Mouse (Mus musculus) CH12.LX (cell line): ENCODE results near the gene Aff3. TPM values are rescaled to one million over a fixed set of nuclear protein-coding genes. Genes with fewer than 3 reads are reported as not detected.

Experiments used
- DNase-seq: peaks from one replicate; pipeline ENCODE4 v3.0.0-alpha.2; 2013; ENCODE audit errors: extremely low read depth
- H3K27ac ChIP-seq: 2 replicates; pipeline ENCODE4 v1.5.1; 2012; ENCODE audit warnings: low read depth, mild to moderate bottlenecking, control low read depth, moderate library complexity; ENCODE audit not compliant: insufficient read depth
- H3K27me3 ChIP-seq: replicated peaks from 2 replicates; pipeline ENCODE3; 2012; ENCODE audit warnings: inconsistent platforms
- H3K36me3 ChIP-seq, 2 experiments: replicated peaks in 1 of 2; 2 replicates each; pipeline versions ENCODE3 to v1.6.1; 2012; ENCODE audit warnings: inconsistent platforms in 1 of 2, low read length in 1 of 2, mild to moderate bottlenecking in 1 of 2, mixed read lengths in 1 of 2, moderate library complexity in 1 of 2; ENCODE audit not compliant: control insufficient read depth in 1 of 2, insufficient read depth in 1 of 2
- H3K4me1 ChIP-seq, 2 experiments: 2 replicates each; pipeline ENCODE4 v1.6.1; 2012; ENCODE audit warnings: inconsistent platforms in 1 of 2, moderate library complexity in 1 of 2; ENCODE audit not compliant: insufficient read depth in 2 of 2, control insufficient read depth in 1 of 2
- H3K4me2 ChIP-seq: 2 replicates; pipeline ENCODE4 v1.6.1; 2012; ENCODE audit warnings: low read depth, mild to moderate bottlenecking, control low read depth; ENCODE audit not compliant: poor library complexity, insufficient read depth, severe bottlenecking
- H3K4me3 ChIP-seq, 3 experiments: fragments of 150-350 bp in 1 of 3; sonication (generic) in 1 of 3; replicated peaks in 1 of 3; 2 replicates each; pipeline versions ENCODE3 to v1.5.1; 2011 to 2012; ENCODE audit warnings: low read depth in 2 of 3, low read length in 2 of 3, mild to moderate bottlenecking in 2 of 3, moderate library complexity in 2 of 3, control low read depth in 1 of 3, improper control_type of control experiment in 1 of 3, inconsistent platforms in 1 of 3, mixed read lengths in 1 of 3; ENCODE audit not compliant: poor library complexity in 1 of 3
- H3K79me2 ChIP-seq: replicated peaks from 2 replicates; pipeline ENCODE4 v1.6.1; 2012; ENCODE audit warnings: mild to moderate bottlenecking, moderate library complexity; ENCODE audit not compliant: control insufficient read depth, poor library complexity, insufficient read depth, severe bottlenecking; ENCODE audit errors: extremely low read depth
- H3K9ac ChIP-seq: 2 replicates; pipeline ENCODE4 v1.6.1; 2012; ENCODE audit warnings: low read depth, mild to moderate bottlenecking, control low read depth, moderate library complexity; ENCODE audit not compliant: insufficient read depth
- H3K9me3 ChIP-seq: replicated peaks from 2 replicates; pipeline ENCODE3; 2012; ENCODE audit warnings: low read length, inconsistent platforms, mixed read lengths
- BHLHE40 ChIP-seq: IDR thresholded peaks from 2 replicates; pipeline ENCODE4 v1.6.1; 2011; ENCODE audit warnings: mild to moderate bottlenecking, low read depth, low read length, improper control_type of control experiment
- CHD1 ChIP-seq: IDR thresholded peaks from 2 replicates; pipeline ENCODE4 v1.6.1; 2012; ENCODE audit warnings: low read depth, low read length, improper control_type of control experiment, inconsistent platforms
- CHD2 ChIP-seq: IDR thresholded peaks from 2 replicates; pipeline ENCODE4 v1.6.1; 2011; ENCODE audit warnings: low read length, improper control_type of control experiment
- E2F4 ChIP-seq: IDR thresholded peaks from 2 replicates; pipeline ENCODE4 v1.6.1; 2011; ENCODE audit warnings: low read depth, low read length, improper control_type of control experiment; ENCODE audit not compliant: insufficient replicate concordance
- ELF1 ChIP-seq: IDR thresholded peaks from 2 replicates; pipeline ENCODE4 v1.6.1; 2014; ENCODE audit warnings: low read depth, mild to moderate bottlenecking, inconsistent platforms, low read length, improper control_type of control experiment
- EP300 ChIP-seq: IDR thresholded peaks from 2 replicates; pipeline ENCODE4 v1.6.1; 2011; ENCODE audit warnings: low read length, improper control_type of control experiment
- HCFC1 ChIP-seq: IDR thresholded peaks from 2 replicates; pipeline ENCODE4 v1.6.1; 2012; ENCODE audit warnings: low read depth, mild to moderate bottlenecking, inconsistent platforms, low read length, improper control_type of control experiment
- IRF4 ChIP-seq: IDR thresholded peaks from 2 replicates; pipeline ENCODE4 v1.6.1; 2014; ENCODE audit warnings: low read depth, mild to moderate bottlenecking, inconsistent platforms, low read length, improper control_type of control experiment
- JUN ChIP-seq: IDR thresholded peaks from 2 replicates; pipeline ENCODE4 v1.6.1; 2011; ENCODE audit warnings: low read depth, mild to moderate bottlenecking, low read length, improper control_type of control experiment, moderate library complexity; ENCODE audit not compliant: insufficient read depth
- JUND ChIP-seq: conservative IDR thresholded peaks from 2 replicates; pipeline ENCODE4 v1.6.1; 2011; ENCODE audit warnings: low read depth, low read length, improper control_type of control experiment
- MAFK ChIP-seq: IDR thresholded peaks from 2 replicates; pipeline ENCODE4 v1.6.1; 2011; ENCODE audit warnings: low read length, improper control_type of control experiment; ENCODE audit not compliant: insufficient replicate concordance
- MAZ ChIP-seq: IDR thresholded peaks from 2 replicates; pipeline ENCODE4 v1.6.1; 2012; ENCODE audit warnings: low read depth, mild to moderate bottlenecking, inconsistent platforms, low read length, improper control_type of control experiment, moderate library complexity
- MYC ChIP-seq: IDR thresholded peaks from 2 replicates; pipeline ENCODE4 v1.6.1; 2011; ENCODE audit warnings: low read depth, mild to moderate bottlenecking, improper control_type of control experiment, low read length
- NELFE ChIP-seq: IDR thresholded peaks from 2 replicates; pipeline ENCODE4 v1.6.1; 2011; ENCODE audit warnings: low read depth, low read length, improper control_type of control experiment
- NRF1 ChIP-seq: IDR thresholded peaks from 2 replicates; pipeline ENCODE4 v1.6.1; 2014; ENCODE audit warnings: low read depth, mild to moderate bottlenecking, inconsistent platforms, low read length, improper control_type of control experiment, moderate library complexity
- POLR2A ChIP-seq: IDR thresholded peaks from 2 replicates; pipeline ENCODE4 v1.6.1; 2011; ENCODE audit warnings: low read depth, mild to moderate bottlenecking, improper control_type of control experiment, low read length
- POLR2AphosphoS2 ChIP-seq: IDR thresholded peaks from 2 replicates; pipeline ENCODE4 v1.6.1; 2011; ENCODE audit warnings: low read depth, low read length, improper control_type of control experiment
- RAD21 ChIP-seq: IDR thresholded peaks from 2 replicates; pipeline ENCODE4 v1.6.1; 2011; ENCODE audit warnings: low read depth, mild to moderate bottlenecking, low read length, improper control_type of control experiment, moderate library complexity
- RCOR1 ChIP-seq: conservative IDR thresholded peaks from 2 replicates; pipeline ENCODE4 v1.6.1; 2012; ENCODE audit warnings: low read depth, mild to moderate bottlenecking, inconsistent platforms, low read length, improper control_type of control experiment
- TBP ChIP-seq: conservative IDR thresholded peaks from 2 replicates; pipeline ENCODE4 v1.6.1; 2011; ENCODE audit warnings: low read depth, low read length, improper control_type of control experiment
- ZKSCAN1 ChIP-seq: IDR thresholded peaks from 2 replicates; pipeline ENCODE4 v1.6.1; 2012; ENCODE audit warnings: low read depth, inconsistent platforms, low read length, improper control_type of control experiment, borderline replicate concordance
- ZMIZ1 ChIP-seq: IDR thresholded peaks from 2 replicates; pipeline ENCODE4 v1.6.1; 2012; ENCODE audit warnings: low read depth, mild to moderate bottlenecking, inconsistent platforms, low read length, improper control_type of control experiment
- dilution Hi-C: fragments of 300-500 bp; cut with MboI; formaldehyde crosslinking; loops from 2 replicates; pipeline ENCODE4 v1.14.3; 2020; ENCODE audit warnings: low sequenced_read_pairs; ENCODE audit not compliant: extremely low pct_unique_long_range_greater_than_20kb, extremely low pct_ligation_motif_present
- in situ Hi-C: fragments of 300-500 bp; cut with MboI; formaldehyde crosslinking; loops from 3 replicates; pipeline ENCODE4 v1.14.3; 2019; ENCODE audit warnings: low sequenced_read_pairs, low pct_ligation_motif_present, low pct_unique_long_range_greater_than_20kb, mixed read lengths
- polyA plus RNA-seq: library from polyadenylated mRNA; unstranded; fragments of >175 nt; gene quantifications from 2 replicates; pipeline ENCODE4 v1.2.1, GENCODE M21; 2012; ENCODE audit warnings: low read depth; ENCODE audit not compliant: insufficient read length
- total RNA-seq, 2 experiments: library from RNA; depleted of rRNA; stranded (reverse); fragments of 300-350 nt in 1 of 2; fragments of >200 nt in 1 of 2; gene quantifications; 2 replicates each; pipeline ENCODE4 v1.2.3; 2012 to 2014

The Aff3 gene
- total and polyA plus RNA-seq, 3 experiments = 5.1 to 29.9 (median 7.7) TPM

DNA sequence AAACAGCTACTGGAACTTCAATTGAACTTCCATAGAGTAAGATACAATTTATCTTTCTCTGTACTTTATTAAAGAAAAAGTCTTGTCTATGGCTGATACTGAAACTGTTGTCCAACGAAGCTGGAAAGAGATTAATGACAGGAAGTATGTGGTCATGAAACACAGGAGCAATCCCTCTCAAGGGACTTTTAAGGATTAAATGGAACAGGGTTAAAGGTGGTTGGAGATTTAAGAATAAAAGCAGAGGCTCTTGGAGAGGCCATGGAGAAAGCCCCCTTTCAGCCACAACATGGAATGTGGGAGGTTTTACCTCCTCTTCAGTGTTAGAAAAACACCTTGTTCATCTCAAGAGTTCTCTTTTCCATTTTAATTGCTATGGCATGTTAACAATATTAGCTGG, 148.5 kb downstream of the Aff3 start:
- dilution Hi-C loops = no loop called here
- in situ Hi-C loops = no loop called here

DNA sequence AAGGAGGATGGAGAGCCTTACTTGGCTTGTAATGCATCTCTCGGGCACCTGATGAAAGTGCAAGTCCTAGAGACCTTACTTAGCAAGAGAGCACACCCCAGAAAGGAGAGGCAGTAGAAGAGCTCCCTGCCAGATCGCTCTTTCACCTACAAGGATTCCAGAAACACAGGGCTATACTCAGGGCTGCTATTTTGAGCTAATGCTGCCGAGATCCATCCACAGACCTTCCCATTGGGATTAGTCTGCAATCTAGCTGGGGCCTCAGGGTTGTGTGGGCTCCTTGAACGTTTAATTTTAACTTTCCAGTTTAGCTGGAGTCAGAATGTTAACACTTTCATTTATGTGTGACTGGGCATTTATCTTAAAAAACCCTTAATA, 150.1 kb downstream of the Aff3 start:
- no peak for DNase-seq
- Histone ChIP-seq H3K36me3 (peaks cover 0 to 55% of the 10 kb centered on the region in 2 experiments), H3K9ac (no peak overlapping the region), H3K9me3 (no peaks in the 10 kb centered on the region), H3K27ac (no peak overlapping the region), H3K4me1 (no peaks in the 10 kb centered on the region), H3K27me3 (no peaks in the 10 kb centered on the region), H3K4me2 (no peak overlapping the region), H3K79me2 (no peaks in the 10 kb centered on the region), H3K4me3 (no peak overlapping the region)
- no peak for TF ChIP-seq IRF4
- no peak for TF ChIP-seq HCFC1
- TF ChIP-seq POLR2A = no peak
- no peak for TF ChIP-seq E2F4
- TF ChIP-seq ZMIZ1 = no peak
- TF ChIP-seq ELF1 = no peak
- TF ChIP-seq TBP = no peak
- TF ChIP-seq MYC = no peak
- TF ChIP-seq RAD21 = no peak
- TF ChIP-seq MAZ = no peak
- no peak for TF ChIP-seq MAFK
- dilution Hi-C loops (no loop called here), in situ Hi-C loops (no loop called here)

More for the DNA sequence above, 148.5 kb downstream of the Aff3 start:
- Histone ChIP-seq H3K4me3 (no peak overlapping the region), H3K9ac (no peak overlapping the region), H3K4me2 (no peak overlapping the region), H3K9me3 (no peaks in the 10 kb centered on the region), H3K79me2 (no peaks in the 10 kb centered on the region), H3K36me3 (peaks cover 0 to 50% of the 10 kb centered on the region in 2 experiments), H3K27me3 (no peaks in the 10 kb centered on the region), H3K27ac (no peak overlapping the region), H3K4me1 (no peaks in the 10 kb centered on the region)
- DNase-seq = no peak
- no peak for TF ChIP-seq MYC
- TF ChIP-seq NELFE = no peak
- TF ChIP-seq CHD1 = no peak
- no peak for TF ChIP-seq CHD2
- no peak for TF ChIP-seq JUND
- TF ChIP-seq POLR2AphosphoS2 = no peak
- TF ChIP-seq JUN = no peak
- no peak for TF ChIP-seq MAZ
- TF ChIP-seq ZKSCAN1 = no peak
- no peak for TF ChIP-seq POLR2A
- TF ChIP-seq NRF1 = no peak
- no peak for TF ChIP-seq EP300
- TF ChIP-seq TBP = no peak
- TF ChIP-seq RCOR1 = no peak
- TF ChIP-seq ELF1 = no peak
- no peak for TF ChIP-seq E2F4
- no peak for TF ChIP-seq BHLHE40
